Mouse (Mus musculus) heart, adult 2 months (tissue): ENCODE measurements around the gene Top3a. TPM values are rescaled to one million over a fixed set of nuclear protein-coding genes. Genes with fewer than 3 reads are reported as not detected.

Source experiments
- DNase-seq, 2 experiments: peaks; one replicate each; pipeline ENCODE4 v3.0.0; 2021
- H3K27ac ChIP-seq: fragments of 200-600 bp; 2 replicates; pipeline ENCODE4 v1.8.1; 2022
- H3K27me3 ChIP-seq: fragments of 200-500 bp; 2 replicates; pipeline ENCODE4 v1.6.1; 2012; ENCODE audit warnings: mild to moderate bottlenecking, low read length, inconsistent platforms, mixed read lengths; ENCODE audit not compliant: control insufficient read depth, insufficient read depth
- H3K36me3 ChIP-seq: fragments of 200-500 bp; 2 replicates; pipeline ENCODE4 v1.6.1; 2012; ENCODE audit warnings: low read length, inconsistent platforms; ENCODE audit not compliant: control insufficient read depth, insufficient read depth
- H3K4me1 ChIP-seq: fragments of 200-500 bp; 2 replicates; pipeline ENCODE4 v1.6.1; 2011; ENCODE audit warnings: low read length; ENCODE audit not compliant: control insufficient read depth, insufficient read depth
- H3K4me3 ChIP-seq: fragments of 200-600 bp; 2 replicates; pipeline ENCODE4 v1.8.1; 2022
- H3K79me2 ChIP-seq: fragments of 200-500 bp; replicated peaks from 2 replicates; pipeline ENCODE4 v1.6.1; 2012; ENCODE audit warnings: mild to moderate bottlenecking, inconsistent platforms, low read length, moderate library complexity, mixed read lengths; ENCODE audit not compliant: control insufficient read depth, insufficient read depth
- H3K9ac ChIP-seq: fragments of 200-500 bp; 2 replicates; pipeline ENCODE4 v1.6.1; 2012; ENCODE audit warnings: low read depth, mild to moderate bottlenecking, control low read depth, inconsistent platforms, low read length, mixed read lengths
- CTCF ChIP-seq: fragments of 200-600 bp; IDR thresholded peaks from 2 replicates; pipeline ENCODE4 v1.8.1; 2022; ENCODE audit warnings: antibody characterized with exemption, mild to moderate bottlenecking, moderate library complexity
- EP300 ChIP-seq: fragments of 200-500 bp; IDR thresholded peaks from 2 replicates; pipeline ENCODE4 v1.6.1; 2011; ENCODE audit warnings: low read depth, low read length, control low read depth; ENCODE audit not compliant: insufficient read depth
- POLR2A ChIP-seq: fragments of 200-500 bp; IDR thresholded peaks from 2 replicates; pipeline ENCODE4 v1.6.1; 2011; ENCODE audit warnings: mild to moderate bottlenecking, low read depth, low read length, control low read depth; ENCODE audit not compliant: insufficient read depth
- WGBS: fragments of 180-500 bp; shearing (Covaris S2); methylation state at CpG from one replicate; pipeline ENCODE4 v1.1.7; 2018; 5-methylcytosine and 5-hydroxymethylcytosine counted together
- intact Hi-C: fragments of 180-260 bp; cut with DNase I; formaldehyde crosslinking; loops from one replicate; pipeline ENCODE4 v1.15.1; 2025
- polyA plus RNA-seq: library from polyadenylated mRNA; depleted of rRNA; stranded (reverse); fragments of >200 nt; gene quantifications from 2 replicates; pipeline ENCODE4 v1.2.3, GENCODE M21; 2012
- total RNA-seq, 2 experiments: library from RNA; stranded (reverse); gene quantifications; 2 replicates each; pipeline ENCODE4 v1.2.3; 2021

Top3a gene
- total and polyA plus RNA-seq, 3 experiments = 3.4 to 4.6 (median 3.7) TPM

- Histone ChIP-seq H3K79me2 (peaks cover 4% of the 10 kb centered on the region), H3K27me3 (no peaks in the 10 kb centered on the region), H3K27ac (peak overlapping the region; percentile 97), H3K4me3 (peak overlapping the region; percentile 84), H3K36me3 (peaks cover 19% of the 10 kb centered on the region), H3K9ac (peak overlapping the region; percentile 71), H3K4me1 (peaks cover 25% of the 10 kb centered on the region)
- TF ChIP-seq CTCF (no peak), POLR2A (no peak), EP300 (no peak)
- intact Hi-C loops = loop anchor here (2.0 kb wide), 4 partner anchors 55 to 239 kb away; partner anchors contain the start of genes Alkbh5, Dhrs7b, Llgl1 and Tmem11
- WGBS = 5% methylated on average over 17 of the region's 17 CpGs
- no peak for DNase-seq
These were observed 897 bp downstream of the Top3a start for GRCm38 (mm10) chr11:60776107-60776828.

- no peak for DNase-seq
- peaks cover 21% of the 10 kb centered on the region for H3K4me1 ChIP-seq
- intact Hi-C loops = no loop called here
- TF ChIP-seq EP300 = no peak
- TF ChIP-seq POLR2A = no peak
- no peak for TF ChIP-seq CTCF
- H3K9ac ChIP-seq = no peak overlapping the region
- peaks cover 13% of the 10 kb centered on the region for H3K36me3 ChIP-seq
- WGBS = 49% methylated on average over 6 of the region's 6 CpGs
- H3K27me3 ChIP-seq = no peaks in the 10 kb centered on the region
- no peak overlapping the region for H3K27ac ChIP-seq
- H3K4me3 ChIP-seq = no peak overlapping the region
- peaks cover 3% of the 10 kb centered on the region for H3K79me2 ChIP-seq
These were observed 1.6 kb downstream of the Top3a start for GRCm38 (mm10) chr11:60775578-60775977.

GRCm38 (mm10) chr11:60774841-60775240, 2.3 kb downstream of the Top3a start:
- Histone ChIP-seq H3K4me1 (peaks cover 19% of the 10 kb centered on the region), H3K27ac (no peak overlapping the region), H3K79me2 (peaks cover 3% of the 10 kb centered on the region), H3K9ac (no peak overlapping the region), H3K4me3 (no peak overlapping the region), H3K36me3 (peaks cover 8% of the 10 kb centered on the region; the same call in 1 of the 2 replicates), H3K27me3 (no peaks in the 10 kb centered on the region)
- WGBS = 58% methylated on average over 1 of the region's 1 CpGs
- intact Hi-C loops = no loop called here
- no peak for DNase-seq
- no peak for TF ChIP-seq POLR2A
- TF ChIP-seq CTCF = no peak
- no peak for TF ChIP-seq EP300

- no peak overlapping the region for H3K9ac ChIP-seq
- intact Hi-C loops = no loop called here
- TF ChIP-seq CTCF (no peak), POLR2A (no peak), EP300 (no peak)
These were observed 2.9 kb downstream of the Top3a start for GRCm38 (mm10) chr11:60774158-60774689.

GRCm38 (mm10) chr11:60772161-60772560, 5.0 kb downstream of the Top3a start:
- H3K4me3 ChIP-seq = no peak overlapping the region
- intact Hi-C loops = no loop called here
- H3K27me3 ChIP-seq = no peaks in the 10 kb centered on the region
- no peak for DNase-seq
- no peak overlapping the region for H3K27ac ChIP-seq
- 85% methylated on average over 4 of the region's 4 CpGs for WGBS
- no peaks in the 10 kb centered on the region for H3K36me3 ChIP-seq
- TF ChIP-seq CTCF (0 out of 2 replicates have a peak, but pooled peaks have one; percentile 6), EP300 (no peak), POLR2A (no peak)
- H3K4me1 ChIP-seq = peaks cover 3% of the 10 kb centered on the region; the same call in 1 of the 2 replicates
- peaks cover 3% of the 10 kb centered on the region; the same call in 1 of the 2 replicates for H3K79me2 ChIP-seq
- no peak overlapping the region for H3K9ac ChIP-seq

More at GRCm38 (mm10) chr11:60774158-60774689, 2.9 kb downstream of the Top3a start:
- H3K4me1 ChIP-seq = peaks cover 12% of the 10 kb centered on the region
- no peak overlapping the region for H3K27ac ChIP-seq
- H3K27me3 ChIP-seq = no peaks in the 10 kb centered on the region
- WGBS = 83% methylated on average over 3 of the region's 3 CpGs
- H3K79me2 ChIP-seq = peaks cover 3% of the 10 kb centered on the region
- DNase-seq = no peak
- H3K4me3 ChIP-seq = no peak overlapping the region
- H3K36me3 ChIP-seq = peaks cover 8% of the 10 kb centered on the region; the same call in 1 of the 2 replicates

GRCm38 (mm10) chr11:60770776-60771175, 6.4 kb downstream of the Top3a start:
- H3K79me2 ChIP-seq = peaks cover 3% of the 10 kb centered on the region; the same call in 1 of the 2 replicates
- no peak overlapping the region for H3K27ac ChIP-seq
- TF ChIP-seq CTCF (no peak), POLR2A (no peak)
- no peaks in the 10 kb centered on the region for H3K36me3 ChIP-seq
- 88% methylated on average over 3 of the region's 3 CpGs for WGBS
- no peaks in the 10 kb centered on the region for H3K27me3 ChIP-seq
- H3K4me3 ChIP-seq = no peak overlapping the region
- no peak overlapping the region for H3K9ac ChIP-seq
- DNase-seq = no peak
- intact Hi-C loops = no loop called here
- H3K4me1 ChIP-seq = no peaks in the 10 kb centered on the region; the same call in 1 of the 2 replicates
